Mouse (Mus musculus) lung, postnatal 0 days (tissue): ENCODE measurements around the gene Arl2bp. TPM values are rescaled to one million over a fixed set of nuclear protein-coding genes. Genes with fewer than 3 reads are reported as not detected.

ENCODE experiments used
- ATAC-seq: fragments of 200-750 bp; cut with Nextera tagmentation; 2 replicates; pipeline ENCODE4 v1.8.0; 2017; ENCODE audit warnings: moderate library complexity
- DNase-seq: peaks from one replicate; pipeline ENCODE4 v3.0.0-alpha.2; 2016; ENCODE audit warnings: low spot score
- H3K27ac ChIP-seq: fragments of 300-500 bp; sonication (generic); 2 replicates; pipeline ENCODE4 v1.5.1; 2014; ENCODE audit warnings: antibody characterized with exemption, mild to moderate bottlenecking, low read length, mixed read lengths
- H3K27me3 ChIP-seq: fragments of 300-500 bp; sonication (generic); replicated peaks from 2 replicates; pipeline ENCODE4 v1.6.1; 2014; ENCODE audit warnings: low read length, mixed read lengths; ENCODE audit not compliant: insufficient read depth
- H3K36me3 ChIP-seq: fragments of 300-500 bp; sonication (generic); 2 replicates; pipeline ENCODE4 v1.6.1; 2014; ENCODE audit warnings: low read length, mixed read lengths; ENCODE audit not compliant: insufficient read depth
- H3K4me1 ChIP-seq: fragments of 300-500 bp; sonication (generic); 2 replicates; pipeline ENCODE4 v1.6.1; 2014; ENCODE audit warnings: antibody characterized with exemption, low read depth, low read length, mixed read lengths; ENCODE audit not compliant: insufficient read depth
- H3K4me2 ChIP-seq: fragments of 300-500 bp; sonication (generic); replicated peaks from 2 replicates; pipeline ENCODE4 v1.6.1; 2014; ENCODE audit warnings: low read depth, mild to moderate bottlenecking, low read length, moderate library complexity, mixed read lengths
- H3K4me3 ChIP-seq: fragments of 300-500 bp; sonication (generic); 2 replicates; pipeline ENCODE4 v1.5.1; 2014; ENCODE audit warnings: low read depth, low read length
- H3K9ac ChIP-seq: fragments of 300-500 bp; sonication (generic); replicated peaks from 2 replicates; pipeline ENCODE4 v1.6.1; 2014; ENCODE audit warnings: low read depth, mild to moderate bottlenecking
- H3K9me3 ChIP-seq: fragments of 300-500 bp; sonication (generic); 2 replicates; pipeline ENCODE4 v1.6.1; 2016; ENCODE audit warnings: low read length, mixed read lengths
- CTCF ChIP-seq: IDR thresholded peaks from 2 replicates; pipeline ENCODE4 v1.5.1; 2016; ENCODE audit warnings: antibody characterized with exemption, mild to moderate bottlenecking
- EP300 ChIP-seq: IDR thresholded peaks from 2 replicates; pipeline ENCODE4 v1.6.1; 2016; ENCODE audit warnings: antibody characterized with exemption, mild to moderate bottlenecking, control low read depth
- WGBS: fragments of 180-500 bp; shearing (Covaris S2); extraction: QIAGEN DNeasy Blood & Tissue Kit; methylation state at CpG from one replicate; pipeline ENCODE4 v1.1.7; 2014; 5-methylcytosine and 5-hydroxymethylcytosine counted together
- polyA plus RNA-seq: library from polyadenylated mRNA; unstranded; fragments of >200 nt; fragmentation: Nextera tagmentation; extraction: Ambion mirVana; gene quantifications from 2 replicates; pipeline ENCODE4 v1.2.1, GENCODE M21; 2015

The Arl2bp gene
- polyA plus RNA-seq, 1 experiment from 2014 or later = 135 TPM

- H3K9me3 ChIP-seq = no peaks in the 10 kb centered on the region
- H3K36me3 ChIP-seq = no peaks in the 10 kb centered on the region
- H3K27ac ChIP-seq = no peak overlapping the region
- ATAC-seq (no peak), DNase-seq (no peak)
- no peaks in the 10 kb centered on the region for H3K27me3 ChIP-seq
- 82% methylated on average over 3 of the region's 3 CpGs for WGBS
- H3K4me3 ChIP-seq = no peak overlapping the region
- no peaks in the 10 kb centered on the region for H3K4me1 ChIP-seq
- no peak overlapping the region for H3K9ac ChIP-seq
- no peak for TF ChIP-seq EP300
- no peak for TF ChIP-seq CTCF
- no peak overlapping the region for H3K4me2 ChIP-seq
These were observed 49.5 kb downstream of the Arl2bp start for GRCm38 (mm10) chr8:94715871-94716270.

GRCm38 (mm10) chr8:94716841-94717240 lies 50.4 kb downstream of the Arl2bp start:
- TF ChIP-seq CTCF (no peak), EP300 (no peak)
- Histone ChIP-seq H3K27me3 (no peaks in the 10 kb centered on the region), H3K9me3 (no peaks in the 10 kb centered on the region), H3K4me3 (no peak overlapping the region), H3K4me1 (no peaks in the 10 kb centered on the region), H3K4me2 (no peak overlapping the region), H3K9ac (no peak overlapping the region), H3K36me3 (no peaks in the 10 kb centered on the region), H3K27ac (no peak overlapping the region)
- DNase-seq (no peak), ATAC-seq (no peak)
- WGBS = 68% methylated on average over 1 of the region's 1 CpGs

Other genes starting within 250 kb of the Arl2bp start
- 0.31 and 0.42 TPM in 2 replicates for gene Nlrc5, start 232.2 kb upstream of the Arl2bp start, polyA plus RNA-seq
- 8.6 and 9.2 TPM in 2 replicates for gene Cpne2, start 133.6 kb upstream of the Arl2bp start, polyA plus RNA-seq
- 19.4 and 21.3 TPM in 2 replicates for gene Rspry1, start 64.7 kb upstream of the Arl2bp start, polyA plus RNA-seq
- 40.9 and 47.7 TPM in 2 replicates for gene Fam192a, start 64.6 kb upstream of the Arl2bp start, polyA plus RNA-seq
- 22.8 and 29.1 TPM in 2 replicates for gene Pllp, start 29.7 kb downstream of the Arl2bp start, polyA plus RNA-seq
- gene Ccl22, start 79.0 kb downstream of the Arl2bp start, polyA plus RNA-seq = 0.45 TPM in 2 replicates
- 8.3 and 10.7 TPM in 2 replicates for gene Cx3cl1, start 105.4 kb downstream of the Arl2bp start, polyA plus RNA-seq
- gene Ccl17, start 143.9 kb downstream of the Arl2bp start, polyA plus RNA-seq = 5.7 and 9.1 TPM in 2 replicates
- 47.1 and 51.4 TPM in 2 replicates for gene Coq9, start 171.7 kb downstream of the Arl2bp start, polyA plus RNA-seq
- gene Ciapin1, start 171.8 kb downstream of the Arl2bp start, polyA plus RNA-seq = 66.7 and 74.5 TPM in 2 replicates
- gene Polr2c, start 190.8 kb downstream of the Arl2bp start, polyA plus RNA-seq = 98.4 and 103 TPM in 2 replicates
- gene Dok4, start 209.7 kb downstream of the Arl2bp start, polyA plus RNA-seq = 42.7 and 47.5 TPM in 2 replicates